Mouse (Mus musculus) adrenal gland, adult 8-10 months (tissue): Measurements from ENCODE around the gene Art3. TPM values are rescaled to one million over a fixed set of nuclear protein-coding genes. Genes with fewer than 3 reads are reported as not detected.

Source experiments
- DNase-seq: peaks from one replicate; pipeline ENCODE4 v3.0.0; 2022
- total RNA-seq, 4 experiments: library from RNA; stranded (reverse); gene quantifications; 2 replicates each; pipeline ENCODE4 v1.2.4; 2022

The Art3 gene
- total RNA-seq, 4 experiments from 2014 or later = 38.9 to 87.1 (median 64.7) TPM

DNA sequence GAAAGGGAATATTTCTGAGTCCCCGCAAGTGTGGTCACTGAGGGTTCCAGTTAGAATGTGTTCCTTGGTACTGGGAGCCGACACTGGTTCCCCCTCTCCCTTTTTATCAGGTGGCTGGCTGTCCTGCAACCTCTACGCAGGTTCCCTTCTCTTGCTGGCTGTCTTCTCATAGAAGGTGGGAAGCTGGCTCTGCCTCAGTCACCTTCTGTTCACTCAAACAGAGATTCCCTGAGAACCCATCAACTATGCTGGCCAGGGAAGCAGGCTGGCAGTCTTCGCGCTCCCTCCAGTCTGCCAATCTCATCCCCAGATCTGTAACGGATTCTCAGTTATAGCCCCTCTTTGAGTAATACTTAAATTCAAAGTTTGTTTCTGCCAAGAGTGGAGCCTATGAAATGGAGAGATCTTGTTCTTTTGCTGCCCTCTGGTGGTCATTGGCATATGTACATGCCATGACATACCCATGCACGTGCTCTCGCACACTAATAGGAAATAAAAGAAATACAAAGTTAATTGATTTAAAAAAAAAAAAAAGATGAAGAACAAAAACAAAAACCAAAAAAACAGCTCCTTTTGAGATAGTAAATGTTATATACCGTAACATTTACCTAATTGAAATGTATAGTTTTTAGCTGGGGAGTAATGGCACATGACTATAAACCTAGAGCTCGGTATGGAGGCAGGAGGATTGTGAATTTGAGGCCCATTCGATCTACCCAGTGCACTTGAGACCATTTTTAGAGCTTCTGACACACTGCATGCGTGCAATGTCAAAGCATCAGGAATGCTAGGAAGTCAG lies 50.1 kb downstream of the Art3 start:
- peak; percentile 66 for DNase-seq

DNA sequence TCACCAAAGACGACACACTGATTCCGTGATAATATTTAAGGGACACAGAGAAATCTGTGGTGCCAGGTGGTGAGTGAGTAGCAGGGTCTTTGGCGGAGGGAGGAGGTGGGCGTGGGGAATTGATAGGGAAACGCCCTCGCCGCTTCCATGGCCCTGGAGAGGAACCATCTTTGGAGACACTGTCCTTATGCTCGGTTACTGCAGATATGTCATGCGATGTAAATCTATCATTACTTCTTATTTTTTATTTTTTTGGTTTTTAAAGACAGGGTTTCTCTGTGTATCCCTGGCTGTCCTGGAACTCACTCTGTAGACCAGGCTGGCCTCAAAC lies 50.7 kb downstream of the Art3 start:
- DNase-seq = no peak

DNA sequence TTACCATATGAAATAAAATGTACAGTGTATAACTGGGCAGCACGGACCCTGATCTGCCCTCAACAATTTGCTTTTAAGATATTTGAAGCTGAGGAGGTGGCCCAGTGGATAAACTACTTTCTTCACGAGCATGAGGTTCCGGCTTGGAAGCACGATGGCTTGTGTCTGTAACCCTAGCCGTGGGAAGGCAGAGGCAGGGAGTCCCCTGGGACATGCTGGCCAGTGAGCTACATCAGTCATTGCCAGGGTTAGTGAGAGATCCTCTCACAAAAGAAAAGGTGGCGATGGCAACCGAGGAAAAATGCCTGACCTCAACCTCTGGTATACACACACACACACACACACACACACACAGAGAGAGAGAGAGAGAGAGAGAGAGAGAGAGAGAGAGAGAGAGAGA lies 52.1 kb downstream of the Art3 start:
- DNase-seq = no peak

DNA sequence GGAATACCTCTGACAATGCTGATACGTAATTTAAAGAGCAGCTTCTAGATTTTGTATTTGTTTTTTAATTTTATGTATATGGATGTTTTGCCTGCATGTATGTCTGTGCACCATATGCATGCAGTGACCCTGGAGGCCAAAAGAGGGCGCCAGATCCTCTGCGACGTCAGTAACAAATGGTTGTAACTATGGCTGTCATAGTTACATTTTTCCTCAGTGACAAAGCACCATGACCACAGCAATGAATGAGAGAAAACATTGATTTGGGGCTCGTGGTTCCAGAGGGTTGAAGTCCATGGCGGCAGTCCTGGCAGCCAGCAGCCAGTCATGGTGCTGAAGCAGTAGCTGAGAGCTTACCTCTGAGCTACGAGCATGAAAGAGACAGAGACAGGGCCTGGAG lies 53.2 kb downstream of the Art3 start:
- no peak for DNase-seq

DNA sequence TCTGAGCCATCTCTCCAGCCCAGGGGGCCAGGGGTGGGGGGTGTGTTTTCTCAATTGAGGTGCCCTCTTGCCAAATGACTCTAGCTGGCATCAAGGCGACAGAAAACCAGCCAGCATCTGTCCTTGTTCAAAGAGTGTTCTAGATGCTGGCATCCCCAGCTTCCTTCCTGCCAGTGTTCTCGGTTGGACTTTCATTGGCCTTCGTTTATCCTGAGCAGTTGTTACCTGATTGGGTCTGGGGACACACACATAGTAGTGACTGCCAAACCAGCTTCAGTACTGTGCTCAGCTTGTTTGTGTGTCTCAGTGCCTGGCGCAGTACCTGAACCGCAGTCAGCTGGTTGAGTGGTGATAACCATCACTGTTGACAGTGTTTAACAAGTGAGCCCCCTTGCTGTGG lies 54.5 kb downstream of the Art3 start:
- no peak for DNase-seq

DNA sequence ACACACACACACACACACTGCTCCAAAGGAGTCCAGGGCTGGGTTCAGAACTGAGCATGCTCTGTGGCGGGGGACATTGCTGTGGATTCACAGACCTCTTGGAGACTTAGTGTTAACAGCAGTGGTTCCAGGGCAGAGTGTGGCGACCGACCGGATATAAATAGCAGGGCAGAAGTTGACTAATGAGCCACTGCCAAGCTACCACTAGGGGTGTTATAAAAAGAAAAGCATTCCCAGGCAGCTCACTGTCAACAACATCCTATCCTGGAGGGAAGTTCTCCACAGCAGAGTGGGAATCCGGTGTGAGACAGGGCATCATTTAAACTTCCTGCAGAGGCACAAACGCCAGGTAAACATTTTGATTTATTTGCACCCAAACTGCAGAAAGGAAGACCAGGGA lies 55.0 kb downstream of the Art3 start:
- no peak for DNase-seq

DNA sequence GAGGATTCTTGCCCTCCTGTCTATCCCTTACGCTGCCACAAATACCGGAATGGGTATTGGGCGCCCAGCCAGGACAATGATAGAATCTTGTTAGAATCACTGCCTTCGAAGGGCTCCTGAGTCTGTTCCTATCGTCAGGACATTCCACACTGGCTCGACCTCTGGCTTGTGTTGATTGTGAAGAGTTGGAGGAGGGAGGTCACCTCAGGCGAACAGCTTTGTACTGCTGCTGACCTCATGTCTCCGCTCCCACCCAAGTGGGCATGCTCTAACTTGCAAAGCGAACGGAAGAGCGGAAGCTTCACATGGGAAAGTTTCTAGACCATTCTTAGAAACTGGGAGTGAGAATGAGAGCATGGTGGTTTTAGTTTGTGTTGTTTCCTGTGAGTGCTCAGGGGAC lies 55.8 kb downstream of the Art3 start:
- DNase-seq = peak; percentile 53

DNA sequence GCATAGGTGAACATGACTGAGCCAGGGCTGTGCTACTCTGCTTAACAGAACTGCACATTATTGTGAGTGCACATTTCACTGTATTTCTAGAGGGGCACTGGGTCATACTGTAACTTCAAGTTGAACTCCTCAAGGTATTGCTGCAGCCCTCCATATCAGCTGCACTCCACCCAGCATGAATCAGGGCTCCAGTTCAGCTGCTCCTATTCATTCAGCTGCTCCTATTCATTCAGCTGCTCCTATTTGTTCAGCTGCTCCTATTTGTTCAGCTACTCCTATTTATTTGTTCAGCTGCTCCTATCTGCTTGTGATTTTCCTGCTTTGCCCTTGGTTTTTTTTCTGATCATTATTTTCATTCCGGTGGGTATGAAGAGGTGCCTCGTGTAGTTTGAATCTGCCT lies 58.4 kb downstream of the Art3 start:
- DNase-seq = no peak

DNA sequence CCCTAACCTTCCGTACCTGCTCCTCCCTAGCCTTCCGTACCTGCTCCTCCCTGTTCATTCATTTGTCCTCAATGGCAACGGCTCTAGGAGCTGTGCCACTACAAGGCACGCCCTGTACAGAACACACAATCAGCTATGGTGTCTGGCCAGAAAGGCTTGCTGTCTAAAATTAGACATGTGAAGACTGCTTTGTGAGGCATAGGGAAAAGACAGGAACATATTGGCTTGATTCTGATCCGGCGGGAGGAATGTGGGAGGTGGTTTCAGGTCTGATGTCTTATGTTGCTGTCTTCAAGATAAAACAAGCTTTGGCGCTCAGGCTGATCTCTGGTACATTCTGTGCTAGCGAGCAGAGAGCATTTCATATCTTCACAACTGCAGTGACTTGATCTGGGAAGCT lies 59.0 kb downstream of the Art3 start:
- DNase-seq = no peak

DNA sequence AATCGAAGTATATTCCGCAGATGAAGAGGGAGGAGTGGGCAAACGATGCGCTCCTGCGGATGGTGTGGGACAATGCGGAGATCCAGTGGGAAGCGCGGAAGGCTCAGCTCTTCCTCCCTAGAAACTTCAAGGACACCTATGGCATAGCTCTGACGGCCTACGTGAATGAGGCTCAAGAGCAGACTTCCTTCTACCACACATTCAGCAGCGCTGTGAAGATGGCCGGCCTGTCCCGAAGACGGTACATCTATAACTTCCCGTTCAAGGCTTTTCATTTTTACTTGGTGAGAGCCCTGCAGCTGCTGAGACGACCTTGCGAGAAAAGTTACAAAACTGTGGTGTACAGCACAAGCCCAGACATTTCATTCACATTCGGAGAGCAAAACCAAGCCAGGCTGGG lies 60.9 kb downstream of the Art3 start:
- DNase-seq = no peak

DNA sequence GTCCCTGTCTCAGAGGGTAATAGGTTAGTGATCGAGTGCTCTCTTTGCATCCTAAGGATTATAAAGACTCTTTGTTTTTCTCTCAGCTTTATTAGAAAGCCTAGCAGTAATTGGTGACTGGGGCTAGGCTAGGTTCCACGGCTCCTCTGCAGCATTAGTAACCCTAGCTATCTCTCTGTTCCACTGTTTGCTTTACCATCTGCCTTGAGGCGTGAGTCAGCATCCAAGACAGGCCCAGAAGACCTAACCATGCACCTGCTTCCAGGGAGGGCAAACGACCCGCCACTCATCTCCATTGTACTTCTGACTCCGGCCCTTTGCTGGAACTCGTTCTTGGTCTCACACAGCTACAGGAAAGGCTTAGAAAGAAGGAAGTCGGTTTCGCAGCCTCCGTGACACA lies 62.2 kb downstream of the Art3 start:
- no peak for DNase-seq

DNA sequence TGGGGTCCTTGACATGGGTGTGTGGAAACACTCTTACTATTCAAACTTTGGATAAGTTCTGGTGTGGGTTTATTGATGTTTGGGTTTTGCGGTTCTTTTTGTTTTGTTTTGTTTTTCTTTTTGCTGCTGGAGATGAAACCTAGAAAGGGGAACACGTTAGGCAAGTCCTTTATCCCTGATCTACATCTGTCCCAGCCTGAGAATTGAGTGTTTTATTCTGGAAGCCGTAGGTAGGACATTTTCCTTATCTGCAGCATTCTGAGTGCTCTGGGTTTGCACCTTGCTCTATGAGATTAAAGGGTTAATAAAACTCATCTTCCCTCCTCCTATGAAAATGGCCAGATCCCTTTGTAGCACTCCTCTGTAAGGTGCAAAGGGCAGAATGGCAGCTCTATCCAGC lies 64.1 kb downstream of the Art3 start:
- no peak for DNase-seq

DNA sequence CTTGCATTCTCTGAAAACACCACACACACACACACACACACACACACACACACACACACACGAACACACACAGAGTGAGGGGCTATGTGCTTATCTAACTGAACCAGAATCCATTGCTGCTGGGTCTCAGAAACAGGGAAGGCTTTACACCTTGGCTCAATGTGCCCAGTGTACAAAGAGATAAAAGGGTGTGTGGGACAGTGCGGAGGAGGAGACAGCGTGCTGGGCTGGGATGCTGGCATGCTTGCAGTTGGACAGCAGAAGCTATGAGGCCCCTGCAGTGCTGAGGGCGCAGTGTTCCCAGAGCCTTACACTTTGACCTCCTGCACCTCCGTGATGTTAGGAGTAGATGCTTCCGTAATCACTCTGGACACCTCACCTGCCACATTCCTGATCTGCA lies 64.8 kb downstream of the Art3 start:
- DNase-seq = no peak

DNA sequence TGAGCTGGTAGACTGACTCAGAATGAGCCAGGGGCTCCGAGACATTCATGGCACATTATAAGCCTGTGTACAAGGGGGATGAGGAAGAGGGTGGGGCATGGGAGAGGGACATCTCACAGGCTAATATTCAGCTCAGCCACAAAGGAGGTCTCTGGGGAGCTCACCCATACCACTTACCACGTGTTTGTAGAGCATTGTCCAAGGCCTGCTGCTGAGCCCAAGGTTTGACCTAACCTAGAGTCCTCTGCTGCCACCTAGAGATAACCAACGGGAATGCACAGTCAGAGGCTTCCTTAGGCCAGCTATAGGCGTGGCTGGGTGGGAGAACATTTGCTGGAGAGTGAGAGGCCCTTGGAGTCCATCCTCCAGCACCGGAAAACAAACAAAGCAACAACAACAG lies 66.5 kb downstream of the Art3 start:
- peak; percentile 52 for DNase-seq

DNA sequence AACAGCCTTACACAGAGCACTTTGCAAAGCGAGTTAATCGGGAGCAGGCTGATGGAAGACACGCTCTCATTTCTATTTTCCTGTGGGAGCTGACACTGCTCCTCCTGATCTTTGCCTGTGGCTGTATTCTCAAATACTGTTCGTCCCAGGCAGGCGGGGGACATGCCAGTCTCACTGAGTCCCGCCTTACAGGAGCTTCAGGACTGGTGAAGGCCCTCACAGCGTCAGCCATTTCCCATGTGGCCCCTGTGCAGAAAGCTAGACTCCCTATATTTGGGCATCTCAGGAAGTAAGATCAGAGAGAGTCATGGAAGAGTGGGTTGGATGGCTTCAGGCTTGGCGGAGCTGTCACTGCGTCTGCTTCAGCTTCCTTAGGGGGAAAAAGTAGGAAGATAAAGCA lies 71.2 kb downstream of the Art3 start:
- DNase-seq = no peak

DNA sequence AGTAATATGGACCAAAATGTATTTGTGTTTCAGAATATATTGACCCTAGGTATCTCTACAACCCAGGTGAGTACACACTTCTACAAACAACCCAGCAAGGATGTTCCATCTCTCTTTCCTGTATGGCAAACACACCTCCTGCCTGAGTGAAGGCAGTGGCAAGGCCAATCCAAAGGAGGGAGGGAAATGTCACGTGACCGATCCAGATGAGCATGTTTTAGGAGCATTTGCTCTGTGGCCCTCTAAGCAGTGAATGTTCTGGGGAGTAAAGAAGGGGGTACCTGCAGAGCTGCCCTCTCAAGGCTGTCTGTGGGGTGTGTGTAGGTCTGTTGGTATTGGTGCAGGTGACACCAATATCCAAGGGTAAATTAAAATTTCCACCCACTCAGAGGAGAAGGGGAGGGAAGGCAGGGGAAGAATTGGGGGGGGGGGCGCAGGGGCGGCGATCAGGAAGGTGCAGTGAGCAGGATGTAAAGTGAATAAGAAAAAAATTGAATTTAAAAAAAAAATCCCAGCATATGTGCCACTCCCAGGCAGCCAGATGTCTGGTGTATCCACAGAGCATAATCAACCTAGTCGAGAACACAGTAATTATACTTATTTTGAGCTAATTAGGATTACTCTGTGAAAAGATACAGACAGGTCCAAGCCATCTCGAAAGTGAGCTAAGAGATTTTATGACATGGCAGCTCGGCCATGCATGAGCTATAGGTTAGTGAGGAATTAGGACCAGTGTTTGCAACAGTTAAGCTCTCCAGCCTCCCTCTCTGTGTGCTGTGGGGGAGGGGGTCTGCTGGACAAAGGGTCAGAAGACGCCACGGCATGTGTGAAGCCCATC lies 72.2 kb downstream of the Art3 start:
- no peak for DNase-seq

DNA sequence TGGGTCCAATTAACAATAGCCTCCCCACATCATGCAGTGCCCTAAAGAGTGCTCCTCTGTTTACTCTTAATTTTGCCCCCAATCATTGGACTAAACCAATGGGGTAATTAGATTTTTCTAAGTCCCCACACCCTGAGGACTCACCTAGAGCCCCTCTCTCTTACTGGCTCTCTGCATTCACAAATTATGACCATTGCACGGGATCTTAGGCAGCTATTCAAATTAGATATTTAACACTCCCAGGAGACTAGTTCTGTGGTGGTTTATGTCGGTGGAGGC lies 72.7 kb downstream of the Art3 start:
- no peak for DNase-seq

DNA sequence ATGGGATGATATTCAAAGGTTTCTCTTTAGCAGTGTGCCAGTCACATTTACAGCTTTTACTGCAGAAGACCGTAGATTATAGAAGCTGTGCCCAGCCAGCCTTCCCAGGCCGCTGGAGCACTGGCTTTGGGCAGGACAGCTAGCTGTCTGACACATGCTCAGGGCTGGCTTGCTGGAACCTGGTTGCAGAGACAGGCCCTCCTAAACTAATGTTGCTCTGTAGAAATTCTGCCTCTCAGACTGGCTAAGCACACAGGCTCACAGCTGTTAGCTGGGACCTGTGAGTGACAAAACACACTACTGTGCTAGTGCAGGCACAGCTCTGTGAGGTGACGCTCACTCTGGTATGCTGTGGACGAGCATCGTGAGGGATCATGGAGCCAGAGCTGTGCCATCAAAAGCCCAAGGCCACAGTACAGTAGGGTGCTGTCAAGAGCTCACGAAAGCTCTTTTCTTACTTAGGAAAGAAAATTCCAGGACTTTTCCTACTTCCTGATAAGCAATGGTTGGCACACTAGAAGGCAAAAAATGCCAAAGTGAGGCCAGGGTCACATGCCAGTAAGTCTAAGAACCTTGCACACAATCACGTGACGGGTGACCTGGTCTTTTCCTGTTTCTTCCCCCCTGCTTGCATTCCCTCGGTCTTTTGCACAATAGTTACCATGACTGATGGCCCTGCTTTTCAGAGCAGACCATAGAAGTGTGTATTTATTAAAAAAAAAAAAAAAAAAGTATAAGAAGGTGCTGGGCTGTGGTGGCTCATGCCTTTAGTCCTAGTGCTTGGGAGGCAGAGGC lies 77.9 kb downstream of the Art3 start:
- peak; percentile 66 for DNase-seq

DNA sequence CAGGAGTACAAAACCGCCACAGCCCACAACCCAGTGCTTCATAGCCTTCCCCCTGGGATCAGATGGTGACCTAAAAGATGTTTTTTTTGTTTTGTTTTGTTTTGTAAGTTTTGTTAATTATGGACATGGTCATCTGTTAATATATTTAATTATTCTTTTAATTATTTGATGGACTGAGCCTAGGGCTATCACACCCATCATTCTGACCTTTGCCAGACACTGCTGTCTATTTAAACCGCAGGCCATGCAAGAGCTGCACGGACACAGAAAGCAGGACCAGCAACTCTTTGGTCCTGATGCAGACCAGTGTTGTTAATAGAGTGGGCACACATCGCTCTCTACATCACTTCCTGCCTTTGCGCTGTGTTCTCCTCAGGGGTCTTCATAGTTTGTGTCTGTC lies 78.9 kb downstream of the Art3 start:
- no peak for DNase-seq

DNA sequence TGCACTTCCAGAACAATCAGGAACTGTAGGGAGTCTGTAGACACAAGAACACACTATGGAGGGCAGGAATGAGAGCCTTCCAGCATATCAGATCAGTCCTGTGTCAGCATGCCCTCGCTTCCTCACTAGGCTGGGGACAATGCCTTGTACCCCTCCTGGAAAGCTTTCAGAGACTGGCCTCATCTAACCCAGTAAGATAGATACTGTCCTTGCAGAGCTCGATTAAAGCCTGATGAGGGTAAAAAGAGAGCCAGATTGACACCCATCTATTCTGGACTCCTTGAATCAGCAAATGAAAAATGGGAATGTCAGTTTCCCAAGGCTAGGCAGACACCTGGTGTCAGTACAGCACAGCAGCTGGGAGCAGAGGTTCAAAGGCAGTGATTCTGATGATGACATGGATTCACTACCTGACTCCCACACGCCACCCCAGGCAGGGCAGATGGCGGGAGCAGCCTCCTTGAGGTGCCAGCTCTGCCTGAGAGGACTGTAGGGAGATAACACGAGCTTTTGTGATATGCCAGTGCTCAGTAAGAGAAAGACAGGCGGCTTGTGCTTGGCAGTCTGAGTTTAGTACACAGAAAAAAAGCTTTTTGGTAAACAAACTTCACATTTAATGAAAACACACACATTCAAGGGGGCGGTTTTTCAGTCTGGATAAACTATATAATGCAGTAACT lies 80.0 kb downstream of the Art3 start:
- no peak for DNase-seq

DNA sequence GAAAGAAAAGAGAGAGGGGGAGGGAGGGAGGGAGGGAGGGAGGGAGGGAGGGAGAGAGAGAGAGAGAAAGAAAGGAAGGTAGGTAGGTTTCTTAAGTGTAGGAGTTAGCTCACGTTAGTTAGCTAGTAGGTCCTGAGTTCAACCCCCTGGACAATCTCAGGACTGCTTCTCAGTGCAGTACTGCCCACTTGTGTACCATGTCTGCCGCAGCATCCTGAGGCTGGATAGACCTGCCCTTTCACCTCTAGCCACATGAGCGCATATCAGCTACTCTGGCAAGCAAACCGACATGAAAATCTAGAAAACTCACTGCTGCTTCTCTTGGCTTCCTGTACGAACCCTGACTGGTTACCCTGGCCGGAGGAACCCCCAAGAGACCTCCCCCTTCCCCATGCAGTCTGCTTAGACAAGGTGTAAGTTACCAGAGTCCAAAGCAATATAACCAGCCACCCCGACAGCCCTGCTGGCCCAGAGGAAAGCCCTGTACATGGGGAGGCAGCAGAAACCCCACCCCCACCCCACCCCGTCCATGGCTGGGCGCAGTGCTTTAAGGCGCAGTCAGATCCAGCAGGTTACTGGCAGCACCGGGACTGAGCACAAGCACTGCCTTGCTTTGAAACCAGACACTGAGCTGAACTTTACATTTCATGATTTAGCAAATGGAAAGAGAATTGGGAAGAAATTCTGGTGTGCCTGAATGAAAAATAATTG lies 81.8 kb downstream of the Art3 start:
- DNase-seq = no peak

DNA sequence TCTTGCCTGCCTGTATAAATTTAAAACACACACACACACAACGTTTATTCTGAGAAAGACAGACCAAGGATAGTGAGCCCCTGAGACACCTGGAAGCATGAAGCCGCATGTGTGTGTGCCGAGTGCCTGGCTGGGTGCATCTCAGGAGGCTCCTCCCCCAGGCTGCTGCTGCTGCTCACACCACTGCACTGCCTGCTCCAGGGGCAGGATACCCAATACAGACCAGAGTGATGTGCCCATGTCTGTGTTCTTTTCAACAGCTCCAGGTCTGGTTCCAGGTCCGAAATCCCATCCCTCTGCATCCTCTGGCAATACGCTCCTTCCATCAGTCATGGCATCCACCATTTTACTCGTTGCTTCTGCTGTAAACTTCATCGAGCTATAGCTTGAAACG lies 82.4 kb downstream of the Art3 start:
- no peak for DNase-seq
